Mouse (Mus musculus) heart, adult 2 months (tissue): ENCODE measurements at regions not wholly inside any gene's neighbourhood (a gene's known extent, or its start where the extent isn't known, plus 50 kb on each side); places are given as distances from the start of the nearest gene placed in this dataset.

Experiments used
- DNase-seq, 2 experiments: peaks; one replicate each; pipeline ENCODE4 v3.0.0; 2021
- H3K27ac ChIP-seq: fragments of 200-600 bp; 2 replicates; pipeline ENCODE4 v1.8.1; 2022
- H3K27me3 ChIP-seq: fragments of 200-500 bp; 2 replicates; pipeline ENCODE4 v1.6.1; 2012; ENCODE audit warnings: mild to moderate bottlenecking, low read length, inconsistent platforms, mixed read lengths; ENCODE audit not compliant: control insufficient read depth, insufficient read depth
- H3K36me3 ChIP-seq: fragments of 200-500 bp; 2 replicates; pipeline ENCODE4 v1.6.1; 2012; ENCODE audit warnings: low read length, inconsistent platforms; ENCODE audit not compliant: control insufficient read depth, insufficient read depth
- H3K4me1 ChIP-seq: fragments of 200-500 bp; 2 replicates; pipeline ENCODE4 v1.6.1; 2011; ENCODE audit warnings: low read length; ENCODE audit not compliant: control insufficient read depth, insufficient read depth
- H3K4me3 ChIP-seq: fragments of 200-600 bp; 2 replicates; pipeline ENCODE4 v1.8.1; 2022
- H3K79me2 ChIP-seq: fragments of 200-500 bp; replicated peaks from 2 replicates; pipeline ENCODE4 v1.6.1; 2012; ENCODE audit warnings: mild to moderate bottlenecking, inconsistent platforms, low read length, moderate library complexity, mixed read lengths; ENCODE audit not compliant: control insufficient read depth, insufficient read depth
- H3K9ac ChIP-seq: fragments of 200-500 bp; 2 replicates; pipeline ENCODE4 v1.6.1; 2012; ENCODE audit warnings: low read depth, mild to moderate bottlenecking, control low read depth, inconsistent platforms, low read length, mixed read lengths
- CTCF ChIP-seq: fragments of 200-600 bp; IDR thresholded peaks from 2 replicates; pipeline ENCODE4 v1.8.1; 2022; ENCODE audit warnings: antibody characterized with exemption, mild to moderate bottlenecking, moderate library complexity
- EP300 ChIP-seq: fragments of 200-500 bp; IDR thresholded peaks from 2 replicates; pipeline ENCODE4 v1.6.1; 2011; ENCODE audit warnings: low read depth, low read length, control low read depth; ENCODE audit not compliant: insufficient read depth
- POLR2A ChIP-seq: fragments of 200-500 bp; IDR thresholded peaks from 2 replicates; pipeline ENCODE4 v1.6.1; 2011; ENCODE audit warnings: mild to moderate bottlenecking, low read depth, low read length, control low read depth; ENCODE audit not compliant: insufficient read depth
- WGBS: fragments of 180-500 bp; shearing (Covaris S2); methylation state at CpG from one replicate; pipeline ENCODE4 v1.1.7; 2018; 5-methylcytosine and 5-hydroxymethylcytosine counted together
- intact Hi-C: fragments of 180-260 bp; cut with DNase I; formaldehyde crosslinking; loops from one replicate; pipeline ENCODE4 v1.15.1; 2025

DNA sequence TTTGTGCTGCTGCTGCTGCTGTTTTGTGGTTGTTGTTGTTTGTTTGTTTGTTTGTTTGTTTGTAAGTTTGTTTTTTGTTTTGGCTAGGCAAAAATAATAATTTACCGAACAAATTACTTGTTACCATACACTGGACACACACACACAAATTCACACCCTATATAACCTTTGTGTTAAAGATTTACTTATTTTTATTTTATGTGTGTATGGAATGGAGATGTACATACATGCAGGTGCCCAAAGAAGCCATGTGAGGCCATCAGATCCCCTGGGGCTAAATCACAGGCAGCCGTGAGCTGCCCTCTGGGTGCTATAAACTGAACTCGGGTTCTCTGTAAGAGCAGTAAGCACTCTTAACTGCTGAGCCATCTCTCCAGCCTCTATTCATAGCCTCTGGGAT, 56.0 kb downstream of the Pttg1 start:
- no peak overlapping the region for H3K4me3 ChIP-seq
- intact Hi-C loops: no loop called here
- no peak for TF ChIP-seq POLR2A
- TF ChIP-seq EP300: no peak
- no peak for TF ChIP-seq CTCF
- no peak for DNase-seq
- H3K9ac ChIP-seq: no peak overlapping the region
- H3K36me3 ChIP-seq: no peaks in the 10 kb centered on the region
- H3K27me3 ChIP-seq: no peaks in the 10 kb centered on the region
- no peaks in the 10 kb centered on the region for H3K4me1 ChIP-seq
- H3K27ac ChIP-seq: no peak overlapping the region
- H3K79me2 ChIP-seq: no peaks in the 10 kb centered on the region
- WGBS: 83% methylated on average over 3 of the region's 3 CpGs

DNA sequence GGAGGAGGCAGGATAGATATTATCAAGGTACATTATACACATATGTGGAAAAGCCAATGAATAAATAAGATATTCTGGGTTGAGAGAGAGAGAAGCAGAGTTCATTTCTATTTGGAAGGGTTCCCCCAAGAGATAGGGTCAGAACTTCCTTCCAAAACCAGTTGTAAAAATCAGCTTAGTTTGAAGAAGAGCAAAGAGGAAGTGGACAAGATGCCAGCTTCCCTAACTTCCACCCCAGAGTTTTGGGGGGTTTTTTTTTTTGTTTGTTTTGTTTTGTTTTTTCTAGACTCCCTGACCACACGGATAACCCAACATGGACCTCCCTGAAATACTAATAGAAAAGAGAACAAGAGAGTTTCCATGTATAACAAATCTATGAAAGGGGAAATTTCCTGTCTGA, 57.7 kb downstream of the Pttg1 start:
- TF ChIP-seq POLR2A: no peak
- TF ChIP-seq EP300: no peak
- no peak for TF ChIP-seq CTCF
- H3K27me3 ChIP-seq: no peaks in the 10 kb centered on the region
- no peak overlapping the region for H3K27ac ChIP-seq
- H3K36me3 ChIP-seq: no peaks in the 10 kb centered on the region
- H3K79me2 ChIP-seq: no peaks in the 10 kb centered on the region
- H3K9ac ChIP-seq: no peak overlapping the region
- H3K4me3 ChIP-seq: no peak overlapping the region
- DNase-seq: no peak
- intact Hi-C loops: no loop called here
- H3K4me1 ChIP-seq: no peaks in the 10 kb centered on the region
- 49% methylated on average over 1 of the region's 1 CpGs for WGBS

DNA sequence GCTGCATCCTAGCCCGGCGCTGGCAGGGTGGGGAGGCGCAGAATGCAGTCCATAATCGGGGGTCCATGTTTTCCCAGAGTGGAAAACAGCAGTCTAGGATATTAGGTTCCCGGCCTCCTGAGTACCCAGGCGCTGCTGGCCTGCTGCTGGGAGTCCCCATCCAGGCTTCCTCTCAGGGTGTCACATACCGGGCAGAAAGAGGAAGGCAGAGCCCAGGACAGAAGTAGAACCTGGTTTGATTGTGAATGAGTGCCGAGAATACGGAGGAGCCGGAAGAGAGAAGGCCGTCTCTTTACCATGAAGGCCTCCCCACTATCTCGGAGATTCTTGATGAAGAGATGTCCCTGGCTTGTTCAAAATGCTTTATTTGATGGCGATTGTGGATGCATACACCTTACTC, 64.2 kb downstream of the Pttg1 start:
- Histone ChIP-seq H3K27ac (no peak overlapping the region), H3K79me2 (no peaks in the 10 kb centered on the region), H3K4me3 (no peak overlapping the region), H3K9ac (no peak overlapping the region), H3K36me3 (no peaks in the 10 kb centered on the region), H3K4me1 (no peaks in the 10 kb centered on the region), H3K27me3 (no peaks in the 10 kb centered on the region)
- TF ChIP-seq CTCF (no peak), EP300 (no peak), POLR2A (no peak)
- WGBS: 56% methylated on average over 13 of the region's 13 CpGs
- intact Hi-C loops: no loop called here
- no peak for DNase-seq

DNA sequence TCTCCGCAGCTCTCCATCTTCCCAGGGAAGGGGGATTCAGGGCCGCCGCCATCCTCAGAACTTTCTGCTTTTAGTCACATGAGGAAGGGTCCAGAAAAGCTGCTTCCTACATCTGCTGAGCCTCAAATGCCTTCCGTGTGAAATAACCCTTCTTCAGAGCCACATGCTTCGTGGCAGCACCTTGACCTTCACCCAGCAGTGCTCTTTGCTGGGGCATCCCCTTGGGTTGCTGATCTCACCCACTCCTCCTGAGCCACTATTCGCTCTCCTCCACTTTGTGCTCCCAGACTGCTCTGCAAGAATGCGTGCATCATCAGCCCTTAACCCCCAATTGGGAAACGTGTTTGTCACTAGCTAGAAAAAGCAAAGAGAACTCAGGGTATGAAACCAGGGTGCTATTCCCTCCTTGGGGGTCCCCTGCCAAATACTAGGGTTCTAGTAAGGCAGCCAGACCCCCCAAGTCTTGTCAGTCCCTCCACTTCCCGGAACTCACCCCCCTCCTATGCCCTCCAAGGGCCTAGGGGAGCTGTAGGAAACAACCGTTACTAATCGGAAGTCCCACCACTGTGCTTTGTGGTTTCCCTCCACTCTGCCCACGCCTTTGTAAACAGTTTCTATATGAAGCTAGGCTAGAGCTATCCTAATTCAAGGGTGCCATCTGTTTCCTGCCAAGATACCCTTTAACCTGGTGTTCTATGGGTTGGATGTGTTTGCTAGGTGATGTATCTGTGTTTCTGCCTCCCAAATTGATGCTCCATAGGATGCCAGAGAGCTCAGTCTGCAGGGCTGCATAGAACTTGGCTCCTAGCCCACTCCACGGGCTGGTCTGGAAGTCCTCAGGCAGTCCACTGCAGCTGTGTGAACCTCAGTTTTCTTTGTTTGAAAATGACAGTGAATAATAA, 67.4 kb downstream of the Pttg1 start:
- 51% methylated on average over 13 of the region's 13 CpGs for WGBS
- Histone ChIP-seq H3K79me2 (no peaks in the 10 kb centered on the region), H3K4me3 (no peak overlapping the region), H3K4me1 (no peaks in the 10 kb centered on the region; the same call in 1 of the 2 replicates), H3K36me3 (no peaks in the 10 kb centered on the region), H3K27ac (no peak overlapping the region), H3K9ac (no peak overlapping the region), H3K27me3 (no peaks in the 10 kb centered on the region)
- TF ChIP-seq POLR2A: no peak
- no peak for TF ChIP-seq CTCF
- no peak for TF ChIP-seq EP300
- intact Hi-C loops: no loop called here
- no peak for DNase-seq

DNA sequence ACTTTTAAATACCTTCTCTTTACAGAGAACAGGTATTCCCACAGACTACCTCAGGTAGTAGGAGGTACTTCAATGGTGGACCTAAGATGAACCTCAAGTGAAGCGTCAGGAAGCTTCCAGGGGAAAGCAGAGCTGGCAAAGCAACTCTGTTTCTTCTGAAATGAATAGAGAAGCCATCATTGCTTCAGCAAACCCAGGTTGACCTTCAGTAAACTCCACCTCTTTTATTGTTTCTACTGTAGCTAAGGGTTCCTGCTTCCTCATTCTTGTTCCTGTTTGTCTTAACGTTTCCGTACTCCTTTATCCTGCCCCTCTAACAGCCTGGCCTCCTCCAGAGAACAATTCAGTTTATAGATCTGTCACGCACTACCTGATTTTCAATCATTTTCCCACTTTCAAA, 72.4 kb downstream of the Pttg1 start:
- H3K9ac ChIP-seq: no peak overlapping the region
- TF ChIP-seq POLR2A: no peak
- no peak for TF ChIP-seq CTCF
- no peak for TF ChIP-seq EP300
- intact Hi-C loops: no loop called here
- no peaks in the 10 kb centered on the region for H3K36me3 ChIP-seq
- H3K27me3 ChIP-seq: no peaks in the 10 kb centered on the region
- no peak overlapping the region for H3K27ac ChIP-seq
- no peak for DNase-seq
- H3K4me3 ChIP-seq: no peak overlapping the region
- H3K79me2 ChIP-seq: no peaks in the 10 kb centered on the region
- H3K4me1 ChIP-seq: no peaks in the 10 kb centered on the region; the same call in 1 of the 2 replicates
- 51% methylated on average over 4 of the region's 4 CpGs for WGBS

DNA sequence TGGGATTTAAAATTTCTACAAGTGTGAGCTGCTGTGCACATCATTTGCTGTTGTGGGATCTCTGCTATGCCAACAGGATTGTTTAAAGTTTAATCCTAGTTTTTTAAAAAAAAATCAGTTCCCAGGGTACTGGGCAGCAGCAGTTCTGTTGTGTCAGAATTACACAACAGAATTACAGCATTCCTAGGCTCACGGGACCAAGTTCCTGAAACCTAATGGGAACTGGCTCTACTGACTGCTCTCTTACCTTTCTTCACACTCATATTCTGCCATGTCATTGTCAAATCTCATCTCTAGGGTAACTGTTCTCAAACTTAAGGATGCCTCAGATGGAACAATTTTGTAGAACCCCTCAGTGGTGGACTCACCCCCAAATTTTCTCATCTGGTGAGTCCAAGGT, 73.0 kb downstream of the Pttg1 start:
- Histone ChIP-seq H3K27me3 (no peaks in the 10 kb centered on the region), H3K79me2 (no peaks in the 10 kb centered on the region), H3K4me3 (no peak overlapping the region), H3K27ac (no peak overlapping the region), H3K36me3 (no peaks in the 10 kb centered on the region), H3K4me1 (no peaks in the 10 kb centered on the region; the same call in 1 of the 2 replicates), H3K9ac (no peak overlapping the region)
- no peak for DNase-seq
- intact Hi-C loops: no loop called here
- TF ChIP-seq POLR2A: no peak
- no peak for TF ChIP-seq EP300
- TF ChIP-seq CTCF: no peak
- WGBS: 82% methylated on average over 1 of the region's 1 CpGs
